Mouse (Mus musculus) small intestine, adult 2 months (tissue): Measurements from ENCODE around the gene Stk11ip.

ENCODE experiments used
- CTCF ChIP-seq: fragments of 200-500 bp; IDR thresholded peaks from 2 replicates; pipeline ENCODE4 v1.5.1; 2012; ENCODE audit warnings: low read depth, mild to moderate bottlenecking, control low read depth, inconsistent platforms, low read length, moderate library complexity, mixed read lengths; ENCODE audit not compliant: insufficient replicate concordance, insufficient read length; ENCODE audit errors: extremely low read depth
- POLR2A ChIP-seq: fragments of 200-500 bp; IDR thresholded peaks from 2 replicates; pipeline ENCODE4 v1.6.1; 2012; ENCODE audit warnings: low read depth, mild to moderate bottlenecking, control low read depth, inconsistent platforms, low read length, moderate library complexity

GRCm38 (mm10) chr1:75503651-75503980 is 17.7 kb upstream of the Stk11ip start:
- no peak for TF ChIP-seq CTCF
- TF ChIP-seq POLR2A, result no peak
